Mouse (Mus musculus) v-Abl transformed pro-B cells (cell line): ENCODE results near the gene Slc18b1.

Experiments
- in situ Hi-C, 2 experiments: fragments of 400-800 bp; cut with MboI; formaldehyde crosslinking; loops; one replicate each; pipeline ENCODE4 v1.15.1; 2025; ENCODE audit not compliant: unreplicated experiment in 2 of 2

The Slc18b1 gene

GRCm38 (mm10) chr10:23796551-23797503 is at the start of gene Slc18b1:
Gene Slc18b1 (plus strand): TSS chr10:23796986.
- in situ Hi-C loops: loop anchor here (25.0 kb wide), 5 partner anchors 1085 to 1785 kb away; no protein-coding TSS in a partner anchor

- in situ Hi-C loops: no loop called here
Observed at GRCm38 (mm10) chr10:23754166-23754565, 42.6 kb upstream of the Slc18b1 start.

GRCm38 (mm10) chr10:23777288-23777945 is 19.4 kb upstream of the Slc18b1 start:
- in situ Hi-C loops: loop anchor here (5.0 to 25.0 kb wide), 7 partner anchors 660 to 1765 kb away; no protein-coding TSS in a partner anchor

GRCm38 (mm10) chr10:23780539-23781275 is 16.1 kb upstream of the Slc18b1 start:
- in situ Hi-C loops: loop anchor here (25.0 kb wide), 5 partner anchors 1068 to 1768 kb away; no protein-coding TSS in a partner anchor

GRCm38 (mm10) chr10:23781760-23782735 is 14.7 kb upstream of the Slc18b1 start:
- in situ Hi-C loops: loop anchor here (25.0 kb wide), 5 partner anchors 1070 to 1770 kb away; no protein-coding TSS in a partner anchor

- in situ Hi-C loops: loop anchor here (25.0 kb wide), 5 partner anchors 1071 to 1771 kb away; no protein-coding TSS in a partner anchor
Observed at GRCm38 (mm10) chr10:23782855-23783492, 13.8 kb upstream of the Slc18b1 start.

- in situ Hi-C loops: loop anchor here (25.0 kb wide), 5 partner anchors 1071 to 1771 kb away; no protein-coding TSS in a partner anchor
Observed at GRCm38 (mm10) chr10:23783493-23783884, 13.3 kb upstream of the Slc18b1 start.

GRCm38 (mm10) chr10:23784121-23784520 is 12.7 kb upstream of the Slc18b1 start:
- in situ Hi-C loops: loop anchor here (25.0 kb wide), 5 partner anchors 1072 to 1772 kb away; no protein-coding TSS in a partner anchor

GRCm38 (mm10) chr10:23785599-23785998 is 11.2 kb upstream of the Slc18b1 start:
- in situ Hi-C loops: loop anchor here (5.0 to 25.0 kb wide), 6 partner anchors 1053 to 1773 kb away; partner anchors contain the start of gene Tbpl1 (in 1 of the 2)

GRCm38 (mm10) chr10:23786040-23786439 is 10.7 kb upstream of the Slc18b1 start:
- in situ Hi-C loops: loop anchor here (5.0 to 25.0 kb wide), 6 partner anchors 1054 to 1774 kb away; partner anchors contain the start of gene Tbpl1 (in 1 of the 2)

- in situ Hi-C loops: loop anchor here (5.0 to 25.0 kb wide), 6 partner anchors 1054 to 1774 kb away; partner anchors contain the start of gene Tbpl1 (in 1 of the 2)
Observed at GRCm38 (mm10) chr10:23786631-23787038, 10.2 kb upstream of the Slc18b1 start.

GRCm38 (mm10) chr10:23787062-23787821 is 9.5 kb upstream of the Slc18b1 start, which contains the start of gene Rps12:
Gene Rps12 (minus strand): TSS chr10:23787275.
- in situ Hi-C loops: loop anchor here (5.0 to 25.0 kb wide), 6 partner anchors 1055 to 1775 kb away; partner anchors contain the start of gene Tbpl1 (in 1 of the 2)

GRCm38 (mm10) chr10:23788056-23788600 is 8.7 kb upstream of the Slc18b1 start:
- in situ Hi-C loops: loop anchor here (5.0 to 25.0 kb wide), 6 partner anchors 1056 to 1776 kb away; partner anchors contain the start of gene Tbpl1 (in 1 of the 2)

GRCm38 (mm10) chr10:23795871-23796520 is 790 bp upstream of the Slc18b1 start:
- in situ Hi-C loops: loop anchor here (25.0 kb wide), 5 partner anchors 1084 to 1784 kb away; no protein-coding TSS in a partner anchor

GRCm38 (mm10) chr10:23797606-23798005 is 820 bp downstream of the Slc18b1 start:
- in situ Hi-C loops: loop anchor here (25.0 kb wide), 5 partner anchors 1085 to 1785 kb away; no protein-coding TSS in a partner anchor

GRCm38 (mm10) chr10:23798142-23798541 is 1.4 kb downstream of the Slc18b1 start:
- in situ Hi-C loops: loop anchor here (25.0 kb wide), 5 partner anchors 1086 to 1786 kb away; no protein-coding TSS in a partner anchor
